Mouse (Mus musculus) splenic B cell, adult 2 months (primary cell): ENCODE data around the gene Prdx5.
"Not testable (repeated sequence)": the region's sequence is repeated elsewhere in the genome, so short reads cannot be mapped to it uniquely, and the experiment has no call there.

Experiments
- DNase-seq: peaks from one replicate; pipeline ENCODE4 v3.0.0-alpha.2; 2011; ENCODE audit warnings: low read depth, low spot score
- H3K27me3 ChIP-seq: 2 replicates; pipeline ENCODE4 v1.6.1; 2012; ENCODE audit warnings: mild to moderate bottlenecking, low read length, moderate library complexity, mixed read lengths; ENCODE audit not compliant: control insufficient read depth, poor library complexity, insufficient read depth, severe bottlenecking
- H3K36me3 ChIP-seq: 2 replicates; pipeline ENCODE4 v1.6.1; 2012; ENCODE audit warnings: mild to moderate bottlenecking, low read length, moderate library complexity, mixed read lengths; ENCODE audit not compliant: control insufficient read depth, poor library complexity, insufficient read depth, severe bottlenecking

Prdx5 gene

GRCm38 (mm10) chr19:6913991-6914390, 4.1 kb upstream of the Prdx5 start:
- DNase-seq: no peak

GRCm38 (mm10) chr19:6913036-6913435, 3.1 kb upstream of the Prdx5 start:
- Histone ChIP-seq H3K36me3 (peaks cover 11% of the 10 kb centered on the region; the same call in 1 of the 2 replicates), H3K27me3 (no peaks in the 10 kb centered on the region)
- DNase-seq: no peak

More at GRCm38 (mm10) chr19:6913991-6914390, 4.1 kb upstream of the Prdx5 start:
- Histone ChIP-seq H3K27me3 (no peaks in the 10 kb centered on the region), H3K36me3 (peaks cover 11% of the 10 kb centered on the region; the same call in 1 of the 2 replicates)

- H3K36me3 ChIP-seq: peaks cover 15% of the 10 kb centered on the region; the same call in 1 of the 2 replicates
- no peaks in the 10 kb centered on the region for H3K27me3 ChIP-seq
- no peak for DNase-seq
Measured at GRCm38 (mm10) chr19:6912205-6912970, 2.5 kb upstream of the Prdx5 start.

GRCm38 (mm10) chr19:6911101-6912074, 1.5 kb upstream of the Prdx5 start:
- no peak for DNase-seq
- no peaks in the 10 kb centered on the region for H3K27me3 ChIP-seq
- H3K36me3 ChIP-seq: peaks cover 16% of the 10 kb centered on the region

GRCm38 (mm10) chr19:6910306-6910705, 400 bp upstream of the Prdx5 start:
- DNase-seq, H3K27me3 ChIP-seq: not testable (repeated sequence)
- H3K36me3 ChIP-seq: peaks cover 16% of the 10 kb centered on the region

GRCm38 (mm10) chr19:6909021-6909420, 885 bp downstream of the Prdx5 start:
- peaks cover 18% of the 10 kb centered on the region for H3K36me3 ChIP-seq
- no peaks in the 10 kb centered on the region for H3K27me3 ChIP-seq
- DNase-seq: no peak

GRCm38 (mm10) chr19:6907811-6908540, 1.9 kb downstream of the Prdx5 start:
- no peak for DNase-seq
- peaks cover 14% of the 10 kb centered on the region for H3K36me3 ChIP-seq

GRCm38 (mm10) chr19:6907094-6907493, 2.8 kb downstream of the Prdx5 start:
- Histone ChIP-seq H3K36me3 (peaks cover 14% of the 10 kb centered on the region), H3K27me3 (no peaks in the 10 kb centered on the region)
- DNase-seq: no peak

More at GRCm38 (mm10) chr19:6907811-6908540, 1.9 kb downstream of the Prdx5 start:
- no peaks in the 10 kb centered on the region for H3K27me3 ChIP-seq

- Histone ChIP-seq H3K36me3 (peaks cover 10% of the 10 kb centered on the region), H3K27me3 (no peaks in the 10 kb centered on the region)
- DNase-seq: no peak
Measured at GRCm38 (mm10) chr19:6906199-6906598, 3.7 kb downstream of the Prdx5 start.

GRCm38 (mm10) chr19:6905498-6906159, 4.3 kb downstream of the Prdx5 start:
- Histone ChIP-seq H3K27me3 (no peaks in the 10 kb centered on the region), H3K36me3 (peaks cover 9% of the 10 kb centered on the region)
- no peak for DNase-seq

GRCm38 (mm10) chr19:6904846-6905245, 5.1 kb downstream of the Prdx5 start:
- Histone ChIP-seq H3K27me3 (no peaks in the 10 kb centered on the region), H3K36me3 (peaks cover 9% of the 10 kb centered on the region)
- no peak for DNase-seq

- DNase-seq: no peak
- Histone ChIP-seq H3K27me3 (no peaks in the 10 kb centered on the region), H3K36me3 (peaks cover 9% of the 10 kb centered on the region)
Measured at GRCm38 (mm10) chr19:6903031-6903430, 6.9 kb downstream of the Prdx5 start.

GRCm38 (mm10) chr19:6899641-6900040, 10.3 kb downstream of the Prdx5 start:
- no peak for DNase-seq
- H3K27me3 ChIP-seq: no peaks in the 10 kb centered on the region
- H3K36me3 ChIP-seq: no peaks in the 10 kb centered on the region
